Mouse (Mus musculus): Measurements from ENCODE around the gene Wdr31.

The Wdr31 gene

GRCm38 (mm10) chr4:62440986-62441385 lies 29.7 kb downstream of the Wdr31 start:
- in situ Hi-C loops (cut with MboI, MseI), result no loop called here

GRCm38 (mm10) chr4:62440544-62440943 lies 30.2 kb downstream of the Wdr31 start:
- in situ Hi-C loops (cut with MboI, MseI), result no loop called here

GRCm38 (mm10) chr4:62439793-62440192 lies 30.9 kb downstream of the Wdr31 start:
- in situ Hi-C loops (cut with MboI, MseI), result no loop called here

- in situ Hi-C loops (cut with MboI, MseI), result no loop called here
These were observed 32.8 kb downstream of the Wdr31 start for GRCm38 (mm10) chr4:62437871-62438270.

- in situ Hi-C loops (cut with MboI, MseI), result no loop called here
These were observed 33.4 kb downstream of the Wdr31 start for GRCm38 (mm10) chr4:62437256-62437778.

GRCm38 (mm10) chr4:62435081-62435480 lies 35.6 kb downstream of the Wdr31 start, which contains the start of gene Rnf183:
Gene Rnf183 (minus strand): TSS chr4:62435252.
- in situ Hi-C loops (cut with MboI, MseI), result no loop called here

GRCm38 (mm10) chr4:62433939-62434870 lies 36.5 kb downstream of the Wdr31 start:
- in situ Hi-C loops (cut with MboI, MseI), result no loop called here

- in situ Hi-C loops (cut with MboI, MseI), result no loop called here
These were observed 39.2 kb downstream of the Wdr31 start for GRCm38 (mm10) chr4:62431522-62431921.

- in situ Hi-C loops (cut with MboI, MseI), result no loop called here
These were observed 40.0 kb downstream of the Wdr31 start for GRCm38 (mm10) chr4:62430678-62431077.

GRCm38 (mm10) chr4:62429616-62430015 lies 41.1 kb downstream of the Wdr31 start:
- in situ Hi-C loops (cut with MboI, MseI), result no loop called here

GRCm38 (mm10) chr4:62427978-62428758 lies 42.5 kb downstream of the Wdr31 start:
- in situ Hi-C loops (cut with MboI, MseI), result no loop called here

- in situ Hi-C loops (cut with MboI, MseI), result no loop called here
These were observed 44.8 kb downstream of the Wdr31 start for GRCm38 (mm10) chr4:62425891-62426290.

- in situ Hi-C loops (cut with MboI, MseI), result no loop called here
These were observed 51.6 kb downstream of the Wdr31 start for GRCm38 (mm10) chr4:62419091-62419490.

- in situ Hi-C loops (cut with MboI, MseI), result no loop called here
These were observed 52.2 kb downstream of the Wdr31 start for GRCm38 (mm10) chr4:62418448-62418847.

GRCm38 (mm10) chr4:62411606-62412005 lies 59.1 kb downstream of the Wdr31 start:
- in situ Hi-C loops (cut with MboI, MseI), result no loop called here

GRCm38 (mm10) chr4:62410325-62410724 lies 60.4 kb downstream of the Wdr31 start:
- in situ Hi-C loops (cut with MboI, MseI), result no loop called here

GRCm38 (mm10) chr4:62409615-62410014 lies 61.1 kb downstream of the Wdr31 start:
- in situ Hi-C loops (cut with MboI, MseI), result loop anchor here in 1 of 2 experiments (5.0 kb wide), 1 partner anchor 47 kb away; the partner anchor contains the start of genes Fkbp15 and Slc31a1

GRCm38 (mm10) chr4:62408601-62409282 lies 62.0 kb downstream of the Wdr31 start, which contains the start of the genes Cdc26 and Prpf4:
Gene Cdc26 (minus strand): TSS chr4:62408642.
Gene Prpf4 (plus strand): TSS chr4:62408797.
- in situ Hi-C loops (cut with MboI, MseI), result loop anchor here in 1 of 2 experiments (5.0 kb wide), 1 partner anchor 46 kb away; the partner anchor contains the start of genes Fkbp15 and Slc31a1

- in situ Hi-C loops (cut with MboI, MseI), result loop anchor here in 1 of 2 experiments (5.0 kb wide), 1 partner anchor 46 kb away; the partner anchor contains the start of genes Fkbp15 and Slc31a1
These were observed 62.7 kb downstream of the Wdr31 start for GRCm38 (mm10) chr4:62407730-62408582.

- in situ Hi-C loops (cut with MboI, MseI), result loop anchor here in 1 of 2 experiments (5.0 kb wide), 1 partner anchor 44 kb away; the partner anchor contains the start of genes Fkbp15 and Slc31a1
These were observed 64.6 kb downstream of the Wdr31 start for GRCm38 (mm10) chr4:62406133-62406532.
